Mouse (Mus musculus) limb, embryonic 11.5 days (tissue): ENCODE measurements at regions not wholly inside any gene's neighbourhood (a gene's known extent, or its start where the extent isn't known, plus 50 kb on each side); places are given as distances from the start of the nearest gene placed in this dataset.

Experiments used
- ATAC-seq: fragments of 200-750 bp; cut with Nextera tagmentation; 2 replicates; pipeline ENCODE4 v1.8.0; 2017; ENCODE audit warnings: low read depth; ENCODE audit not compliant: insufficient number of reproducible peaks, low FRiP score, low TSS enrichment
- DNase-seq: peaks from one replicate; pipeline ENCODE4 v3.0.0-alpha.2; 2015; ENCODE audit warnings: low spot score
- H3K27ac ChIP-seq: fragments of 300-500 bp; sonication (generic); replicated peaks from 2 replicates; pipeline ENCODE4 v1.5.1; 2014; ENCODE audit warnings: low read depth, mild to moderate bottlenecking, low read length
- H3K27me3 ChIP-seq: fragments of 300-500 bp; sonication (generic); 2 replicates; pipeline ENCODE4 v1.6.1; 2014; ENCODE audit warnings: mild to moderate bottlenecking, low read length, mixed read lengths; ENCODE audit not compliant: control insufficient read depth, insufficient read depth
- H3K36me3 ChIP-seq: fragments of 300-500 bp; sonication (generic); 2 replicates; pipeline ENCODE4 v1.6.1; 2014; ENCODE audit warnings: mild to moderate bottlenecking, low read length, moderate library complexity, mixed read lengths; ENCODE audit not compliant: control insufficient read depth, insufficient read depth
- H3K4me1 ChIP-seq: fragments of 300-500 bp; sonication (generic); 2 replicates; pipeline ENCODE4 v1.6.1; 2014; ENCODE audit warnings: low read length, mixed read lengths; ENCODE audit not compliant: control insufficient read depth, insufficient read depth
- H3K4me2 ChIP-seq: fragments of 300-500 bp; sonication (generic); 2 replicates; pipeline ENCODE4 v1.6.1; 2014; ENCODE audit warnings: low read depth, mild to moderate bottlenecking, moderate library complexity; ENCODE audit not compliant: severe bottlenecking
- H3K4me3 ChIP-seq: fragments of 300-500 bp; sonication (generic); 2 replicates; pipeline ENCODE4 v1.5.1; 2014; ENCODE audit warnings: low read depth, low read length
- H3K9ac ChIP-seq: fragments of 300-500 bp; sonication (generic); 2 replicates; pipeline ENCODE4 v1.6.1; 2014; ENCODE audit warnings: mild to moderate bottlenecking, low read length
- H3K9me3 ChIP-seq: fragments of 300-500 bp; sonication (generic); 2 replicates; pipeline ENCODE4 v1.6.1; 2016; ENCODE audit warnings: low read length; ENCODE audit not compliant: control insufficient read depth
- WGBS: fragments of 180-500 bp; shearing (Covaris S2); extraction: QIAGEN DNeasy Blood & Tissue Kit; methylation state at CpG from one replicate; pipeline ENCODE4 v1.1.7; 2014; 5-methylcytosine and 5-hydroxymethylcytosine counted together

DNA sequence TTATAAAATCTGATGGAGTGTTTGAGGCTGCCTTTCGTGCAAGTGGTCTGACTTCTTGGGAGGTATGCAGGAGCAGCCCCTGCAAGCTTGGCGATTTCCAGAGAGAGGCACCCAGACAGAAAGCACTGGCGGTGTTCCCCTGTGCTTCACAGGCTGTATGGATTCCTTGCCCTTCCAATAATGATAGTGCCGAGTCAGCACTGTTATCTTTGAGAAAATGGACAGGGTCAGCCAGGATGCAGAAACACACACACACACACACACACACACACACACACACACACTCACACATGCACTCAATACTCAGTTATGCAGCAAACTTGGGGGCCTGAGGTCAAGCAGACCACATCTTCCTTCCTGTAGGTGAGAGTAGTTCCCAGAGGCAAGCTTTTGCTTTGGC, 305.7 kb downstream of the Gadd45g start:
- DNase-seq (no peak), ATAC-seq (no peak)
- H3K9ac ChIP-seq = no peak overlapping the region

DNA sequence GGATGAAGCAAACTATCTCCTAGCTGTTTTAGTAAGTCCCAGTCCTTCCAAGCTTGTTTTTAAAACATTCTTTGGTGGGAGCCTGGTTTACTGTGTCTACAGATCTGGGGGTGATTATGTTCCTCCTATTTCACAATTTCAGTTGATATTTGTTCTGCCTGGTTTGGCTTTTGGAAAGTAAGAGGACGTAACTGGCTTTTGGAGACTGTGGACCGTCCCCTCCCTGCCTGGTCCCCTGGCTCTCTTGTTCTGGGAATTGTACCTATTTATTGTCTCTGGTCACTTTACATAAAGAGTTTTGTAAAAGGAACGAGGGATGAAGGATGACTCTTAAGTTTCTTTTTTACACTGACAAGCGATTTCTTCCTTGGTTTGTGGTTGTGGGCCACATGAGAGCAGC, 306.6 kb downstream of the Gadd45g start:
- no peak overlapping the region for H3K4me3 ChIP-seq
- no peak overlapping the region for H3K27ac ChIP-seq

More for the DNA sequence above, 305.7 kb downstream of the Gadd45g start:
- Histone ChIP-seq H3K36me3 (no peaks in the 10 kb centered on the region), H3K4me1 (peaks cover 3% of the 10 kb centered on the region; the same call in 1 of the 2 replicates), H3K27me3 (no peaks in the 10 kb centered on the region), H3K9me3 (no peaks in the 10 kb centered on the region), H3K4me2 (no peak overlapping the region), H3K4me3 (no peak overlapping the region), H3K27ac (no peak overlapping the region)
- 42% methylated on average over 4 of the region's 4 CpGs for WGBS

DNA sequence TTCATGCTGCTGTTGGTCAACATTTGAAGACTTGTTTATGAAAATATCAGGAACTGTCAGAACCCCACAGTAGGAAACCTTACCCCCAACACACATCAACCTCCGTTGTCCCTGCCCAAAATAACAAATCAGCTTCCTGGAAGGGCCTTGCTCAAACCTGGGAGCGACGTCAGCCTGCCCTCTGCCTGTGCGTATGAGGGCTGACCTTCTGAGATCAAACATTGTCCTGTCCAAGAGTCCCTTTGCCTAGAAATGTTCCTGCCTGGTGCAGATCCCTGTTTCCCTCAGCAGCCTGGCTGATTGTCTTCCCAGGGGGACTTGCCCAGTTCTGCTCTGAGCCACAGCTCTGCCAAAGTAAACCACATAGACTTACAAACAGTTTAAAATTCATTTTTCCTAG, 307.1 kb downstream of the Gadd45g start:
- ATAC-seq (no peak), DNase-seq (no peak)
- Histone ChIP-seq H3K36me3 (no peaks in the 10 kb centered on the region), H3K4me2 (no peak overlapping the region), H3K4me1 (peaks cover 3% of the 10 kb centered on the region; the same call in 1 of the 2 replicates), H3K4me3 (no peak overlapping the region), H3K9ac (no peak overlapping the region), H3K27me3 (no peaks in the 10 kb centered on the region), H3K27ac (no peak overlapping the region), H3K9me3 (no peaks in the 10 kb centered on the region)
- WGBS = 64% methylated on average over 4 of the region's 4 CpGs

More for the DNA sequence above, 306.6 kb downstream of the Gadd45g start:
- H3K4me1 ChIP-seq = peaks cover 3% of the 10 kb centered on the region; the same call in 1 of the 2 replicates
- no peak overlapping the region for H3K9ac ChIP-seq
- no peaks in the 10 kb centered on the region for H3K36me3 ChIP-seq
- no peaks in the 10 kb centered on the region for H3K9me3 ChIP-seq
- WGBS = 91% methylated on average over 4 of the region's 4 CpGs
- no peak overlapping the region for H3K4me2 ChIP-seq
- ATAC-seq (no peak), DNase-seq (no peak)
- no peaks in the 10 kb centered on the region for H3K27me3 ChIP-seq

DNA sequence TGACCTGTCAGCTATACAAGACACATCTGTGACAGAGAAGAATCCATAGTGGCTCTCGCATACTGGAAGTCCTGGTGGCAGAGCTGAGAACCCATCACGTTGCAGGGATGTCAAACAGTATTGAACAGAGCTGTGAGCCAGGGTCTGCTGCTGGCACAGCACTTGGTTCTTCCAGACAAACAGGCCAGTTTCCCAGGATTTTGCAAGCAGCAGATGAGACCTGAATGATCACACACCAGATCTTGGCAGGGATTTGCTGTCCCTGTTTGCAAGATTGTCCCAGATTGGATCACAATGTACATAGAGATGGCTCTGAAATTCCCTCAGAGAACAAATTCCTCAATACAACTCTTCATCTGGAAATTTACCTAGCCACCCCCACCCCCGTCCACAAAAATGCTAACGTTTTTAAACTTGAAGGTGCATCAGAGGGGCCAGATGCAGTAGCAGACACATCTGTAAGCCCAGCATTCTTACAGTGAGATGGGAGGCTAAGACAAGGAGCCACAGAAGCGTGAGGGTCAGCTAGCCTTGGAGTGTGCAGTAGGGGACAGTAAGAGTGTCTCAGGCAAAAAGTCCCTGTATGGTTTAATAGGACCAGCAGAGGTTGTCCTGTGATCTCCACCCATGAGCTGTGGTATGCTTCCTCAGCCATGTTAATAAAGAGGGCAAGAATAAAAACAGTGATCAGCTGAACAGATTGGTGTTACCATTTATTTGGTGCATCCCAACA, 307.8 kb downstream of the Gadd45g start:
- Histone ChIP-seq H3K9ac (no peak overlapping the region), H3K4me3 (no peak overlapping the region), H3K27me3 (no peaks in the 10 kb centered on the region), H3K36me3 (no peaks in the 10 kb centered on the region), H3K27ac (no peak overlapping the region), H3K4me1 (peaks cover 3% of the 10 kb centered on the region; the same call in 1 of the 2 replicates), H3K4me2 (no peak overlapping the region), H3K9me3 (no peaks in the 10 kb centered on the region)
- WGBS = 79% methylated on average over 5 of the region's 5 CpGs
- no peak for ATAC-seq
- DNase-seq = no peak

DNA sequence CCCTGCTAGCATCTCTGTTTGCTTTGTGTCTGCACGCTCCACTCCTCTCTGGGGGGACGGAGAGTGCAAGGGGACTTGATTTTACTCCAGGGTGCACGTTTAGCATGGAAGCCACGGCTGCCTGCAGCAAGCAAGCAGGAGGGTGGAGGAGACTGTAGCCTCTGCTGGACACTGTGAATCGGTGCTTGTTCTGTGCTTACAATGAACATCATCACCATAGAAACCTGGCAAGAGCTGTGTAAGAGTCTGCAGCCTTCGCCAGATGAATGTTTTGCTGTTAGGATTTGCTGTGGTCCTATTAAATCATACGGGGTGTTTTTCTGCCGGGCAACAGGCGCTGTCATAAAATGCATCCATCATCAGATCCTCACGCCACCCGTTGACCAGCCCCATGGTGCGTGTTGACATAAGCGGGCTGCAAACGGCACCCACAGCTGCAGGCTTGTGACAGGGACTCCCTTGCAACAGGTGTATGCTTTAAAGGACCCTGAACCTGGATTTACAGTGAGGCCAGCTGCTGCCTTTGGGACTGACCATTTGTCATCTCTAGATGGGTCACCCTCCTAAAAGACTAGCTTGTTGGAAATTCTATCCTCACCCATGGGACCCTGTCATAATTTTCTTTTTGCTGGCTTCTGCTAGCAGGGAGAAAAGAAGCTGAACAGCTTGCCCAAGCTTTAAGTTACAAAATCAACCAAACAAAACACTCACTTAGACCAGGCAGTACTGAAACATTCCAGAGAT, 308.5 kb downstream of the Gadd45g start:
- Histone ChIP-seq H3K9me3 (no peaks in the 10 kb centered on the region), H3K4me3 (no peak overlapping the region), H3K27ac (no peak overlapping the region), H3K36me3 (no peaks in the 10 kb centered on the region), H3K4me2 (no peak overlapping the region), H3K27me3 (no peaks in the 10 kb centered on the region), H3K9ac (no peak overlapping the region), H3K4me1 (peaks cover 3% of the 10 kb centered on the region; the same call in 1 of the 2 replicates)
- 76% methylated on average over 14 of the region's 14 CpGs for WGBS
- ATAC-seq (no peak), DNase-seq (no peak)

DNA sequence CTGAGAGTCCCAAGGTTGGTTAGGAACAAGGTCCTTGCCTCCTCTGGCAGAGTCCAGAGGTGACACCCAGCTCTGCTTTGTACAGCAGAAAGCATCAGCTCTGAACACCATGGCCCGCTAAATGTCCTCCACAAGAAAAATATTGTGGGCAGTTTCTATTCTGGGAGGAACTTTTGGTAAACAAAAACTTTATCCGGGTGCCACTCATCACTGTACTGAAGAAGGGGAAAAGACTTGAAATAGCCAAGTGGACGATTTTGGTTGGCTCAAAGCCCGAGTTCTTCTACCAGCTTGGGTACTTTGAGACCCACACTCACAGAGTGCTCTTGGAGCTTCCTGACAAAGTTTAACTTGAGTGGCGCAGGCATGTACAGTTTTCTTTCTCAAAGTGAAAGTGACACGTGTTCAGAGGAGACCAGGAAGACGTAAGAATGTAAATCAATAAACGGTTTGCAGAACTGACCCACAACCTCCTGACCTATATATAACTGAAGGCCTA, 309.2 kb downstream of the Gadd45g start:
- Histone ChIP-seq H3K4me1 (peaks cover 3% of the 10 kb centered on the region; the same call in 1 of the 2 replicates), H3K4me2 (no peak overlapping the region), H3K27me3 (no peaks in the 10 kb centered on the region), H3K9me3 (no peaks in the 10 kb centered on the region), H3K36me3 (no peaks in the 10 kb centered on the region), H3K9ac (no peak overlapping the region), H3K4me3 (no peak overlapping the region), H3K27ac (no peak overlapping the region)
- ATAC-seq = no peak
- no peak for DNase-seq
- 87% methylated on average over 8 of the region's 8 CpGs for WGBS

DNA sequence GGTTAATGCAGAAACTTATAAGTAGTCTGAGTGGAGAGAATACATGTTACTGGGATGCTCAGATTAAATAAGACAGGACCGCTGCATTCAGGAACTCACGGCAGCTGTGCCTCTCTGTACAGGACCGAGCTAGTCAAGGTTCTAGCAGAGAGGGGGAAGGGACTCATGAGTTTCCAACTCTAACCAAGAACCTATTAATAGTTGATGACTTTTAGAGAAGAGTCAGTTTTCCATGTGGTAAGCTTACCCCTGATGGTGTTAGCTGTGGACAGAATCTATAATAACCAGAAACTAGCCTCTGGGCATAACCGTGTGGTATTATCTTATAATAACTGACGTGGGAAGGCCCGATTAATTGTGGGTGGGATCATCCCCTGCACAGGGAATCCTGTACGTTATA, 316.2 kb downstream of the Gadd45g start:
- H3K27me3 ChIP-seq = no peaks in the 10 kb centered on the region
- ATAC-seq (no peak), DNase-seq (no peak)
- no peak overlapping the region for H3K4me3 ChIP-seq
- H3K9ac ChIP-seq = no peak overlapping the region
- WGBS = 85% methylated on average over 7 of the region's 7 CpGs
- no peak overlapping the region for H3K27ac ChIP-seq
- H3K4me1 ChIP-seq = no peaks in the 10 kb centered on the region
- H3K36me3 ChIP-seq = no peaks in the 10 kb centered on the region
- H3K9me3 ChIP-seq = no peaks in the 10 kb centered on the region
- H3K4me2 ChIP-seq = no peak overlapping the region

DNA sequence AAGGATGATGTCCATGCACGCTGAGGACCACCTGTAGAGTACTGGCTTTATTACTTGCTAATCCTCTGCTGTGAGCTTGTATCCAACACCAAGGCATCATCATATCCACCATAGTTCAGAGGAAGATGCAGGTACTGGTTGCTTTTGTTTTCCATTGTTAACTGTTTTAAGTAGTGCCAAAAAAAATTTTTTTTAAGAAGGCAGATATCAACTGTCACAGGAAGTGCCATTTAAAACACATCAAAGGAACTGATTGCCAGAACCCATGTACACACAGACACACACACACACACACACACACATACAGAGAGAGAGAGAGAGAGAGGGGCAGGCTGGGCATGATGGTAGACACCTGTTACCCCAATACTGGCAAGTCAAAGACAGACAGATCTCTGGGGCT, 319.1 kb downstream of the Gadd45g start:
- no peak overlapping the region for H3K4me2 ChIP-seq
- H3K9ac ChIP-seq = no peak overlapping the region
- H3K4me1 ChIP-seq = no peaks in the 10 kb centered on the region
- WGBS = 78% methylated on average over 1 of the region's 1 CpGs
- no peaks in the 10 kb centered on the region for H3K36me3 ChIP-seq
- DNase-seq (no peak), ATAC-seq (no peak)
- no peak overlapping the region for H3K4me3 ChIP-seq
- no peaks in the 10 kb centered on the region for H3K27me3 ChIP-seq
- H3K27ac ChIP-seq = no peak overlapping the region
- H3K9me3 ChIP-seq = no peaks in the 10 kb centered on the region
